Mouse (Mus musculus) cerebellum, adult 2 months (tissue): ENCODE measurements at regions not wholly inside any gene's neighbourhood (a gene's known extent, or its start where the extent isn't known, plus 50 kb on each side); places are given as distances from the start of the nearest gene placed in this dataset.

Experiments used
- DNase-seq, 2 experiments: peaks; one replicate each; pipeline ENCODE4 v3.0.0; 2021
- H3K27ac ChIP-seq: fragments of 200-500 bp; 2 replicates; pipeline ENCODE4 v1.5.1; 2012; ENCODE audit warnings: low read length, control low read depth, inconsistent platforms; ENCODE audit not compliant: insufficient read depth
- H3K27me3 ChIP-seq: fragments of 200-500 bp; 2 replicates; pipeline ENCODE4 v1.6.1; 2012; ENCODE audit warnings: inconsistent platforms, mild to moderate bottlenecking, low read length, moderate library complexity; ENCODE audit not compliant: control insufficient read depth, insufficient read depth
- H3K4me1 ChIP-seq: fragments of 200-500 bp; 2 replicates; pipeline ENCODE4 v1.6.1; 2011; ENCODE audit warnings: low read length; ENCODE audit not compliant: control insufficient read depth, insufficient read depth
- H3K4me3 ChIP-seq: fragments of 200-500 bp; replicated peaks from 2 replicates; pipeline ENCODE3; 2011; ENCODE audit warnings: mild to moderate bottlenecking, low read depth, low read length, control low read depth; ENCODE audit not compliant: insufficient read depth
- CTCF ChIP-seq: fragments of 200-500 bp; IDR thresholded peaks from 2 replicates; pipeline ENCODE4 v1.5.1; 2011; ENCODE audit warnings: low read depth, mild to moderate bottlenecking, control low read depth, low read length, moderate library complexity, borderline replicate concordance; ENCODE audit not compliant: insufficient read depth
- POLR2A ChIP-seq: fragments of 200-500 bp; IDR thresholded peaks from 2 replicates; pipeline ENCODE4 v1.6.1; 2011; ENCODE audit warnings: low read length, control low read depth, borderline replicate concordance; ENCODE audit not compliant: insufficient read depth
- WGBS: fragments of 180-500 bp; shearing (Covaris S2); methylation state at CpG from one replicate; pipeline ENCODE4 v1.1.7; 2018; 5-methylcytosine and 5-hydroxymethylcytosine counted together

GRCm38 (mm10) chr3:70860909-70861675 is 853.7 kb downstream of the Otol1 start:
- no peak for DNase-seq
- no peak overlapping the region for H3K27ac ChIP-seq
- no peaks in the 10 kb centered on the region for H3K27me3 ChIP-seq
- no peak overlapping the region for H3K4me3 ChIP-seq
- 34% methylated on average over 8 of the region's 8 CpGs for WGBS
- H3K4me1 ChIP-seq = no peaks in the 10 kb centered on the region
- no peak for TF ChIP-seq POLR2A
- no peak for TF ChIP-seq CTCF

- no peaks in the 10 kb centered on the region for H3K4me1 ChIP-seq
- H3K27ac ChIP-seq = no peak overlapping the region
- no peaks in the 10 kb centered on the region for H3K27me3 ChIP-seq
- DNase-seq = peak in 1 of 2 experiments; percentile 19
- H3K4me3 ChIP-seq = no peak overlapping the region
- 36% methylated on average over 9 of the region's 9 CpGs for WGBS
- TF ChIP-seq CTCF (no peak), POLR2A (no peak)
Measured at GRCm38 (mm10) chr3:70873688-70874551, 866.5 kb downstream of the Otol1 start.

- no peaks in the 10 kb centered on the region for H3K27me3 ChIP-seq
- H3K4me1 ChIP-seq = no peaks in the 10 kb centered on the region
- 42% methylated on average over 3 of the region's 3 CpGs for WGBS
- DNase-seq = peak in 1 of 2 experiments; percentile 29
- H3K4me3 ChIP-seq = no peak overlapping the region
- TF ChIP-seq POLR2A = no peak
- TF ChIP-seq CTCF = no peak
- H3K27ac ChIP-seq = no peak overlapping the region
Measured at GRCm38 (mm10) chr3:70874614-70875013, 867.2 kb downstream of the Otol1 start.
